Mouse (Mus musculus): Measurements from ENCODE around the gene Zfp646. TPM values are rescaled to one million over a fixed set of nuclear protein-coding genes. Genes with fewer than 3 reads are reported as not detected.

Gene Zfp646
- polyA plus RNA-seq, 1 experiment from 2014 or later: 14.9 TPM

DNA sequence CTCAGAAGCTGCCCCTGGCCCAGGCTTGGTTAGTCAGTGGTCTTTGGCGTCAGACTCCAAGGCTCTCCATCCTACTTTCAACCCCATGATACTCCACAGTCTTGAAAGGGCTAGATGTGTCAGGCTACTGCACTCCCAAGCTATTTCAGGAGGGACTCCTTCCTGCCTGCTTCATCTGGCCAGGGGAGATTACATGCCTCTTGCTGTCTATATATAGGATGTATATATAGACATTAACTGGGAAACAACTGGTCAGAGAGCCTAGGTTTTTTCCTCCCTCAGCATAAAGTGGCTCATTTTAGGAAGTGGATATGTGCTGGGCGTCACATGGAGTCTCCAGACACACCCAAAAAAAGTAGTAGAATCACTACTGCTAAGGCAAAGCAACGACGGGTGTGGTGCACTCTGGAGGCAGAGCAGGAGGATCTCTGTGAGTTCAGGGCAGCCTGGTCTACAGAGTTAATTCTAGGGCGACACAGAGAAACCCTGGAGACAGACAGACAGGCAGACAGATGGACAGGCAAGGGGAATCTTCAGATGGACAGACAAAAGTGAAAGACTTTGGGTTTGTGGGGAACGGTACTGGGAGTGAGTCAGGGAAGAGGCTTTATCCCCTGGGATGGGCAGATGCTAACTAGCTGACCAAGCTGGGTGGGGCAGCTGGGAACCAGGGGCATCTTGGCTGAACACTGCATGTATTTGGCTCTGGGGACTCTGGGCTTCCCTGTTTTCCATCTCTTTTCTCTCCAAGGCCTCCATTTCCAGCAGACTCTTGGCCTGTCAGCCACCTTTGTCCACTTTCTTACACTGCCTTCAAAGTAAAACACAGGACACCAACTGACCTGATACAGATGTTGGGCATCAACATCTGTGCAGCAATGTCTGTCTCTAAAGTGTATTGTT lies 25.8 kb upstream of the Zfp646 start:
- WGBS: 79% methylated on average over 6 of the region's 6 CpGs
- H3K27ac ChIP-seq (replicated peaks; ENCODE audit: low read depth, low read length): no peak overlapping the region
- H3K4me3 ChIP-seq (ENCODE audit: low read depth, low read length): no peak overlapping the region
- no peak overlapping the region for H3K9ac ChIP-seq (replicated peaks; ENCODE audit: low read length)
- H3K4me1 ChIP-seq (ENCODE audit: control insufficient read depth, insufficient read depth, low read length): no peaks in the 10 kb centered on the region
- H3K4me2 ChIP-seq (ENCODE audit: low read depth, low read length): no peak overlapping the region
- ATAC-seq (replicated peaks; ENCODE audit: insufficient number of reproducible peaks, low FRiP score, low TSS enrichment, low read depth): no peak
- no peak for DNase-seq (ENCODE audit: low spot score)
- no peaks in the 10 kb centered on the region for H3K36me3 ChIP-seq (replicated peaks; ENCODE audit: control insufficient read depth, insufficient read depth, low read depth, low read length)
- H3K27me3 ChIP-seq (ENCODE audit: control insufficient read depth, insufficient read depth, low read length): no peaks in the 10 kb centered on the region
- no peaks in the 10 kb centered on the region for H3K9me3 ChIP-seq (replicated peaks; ENCODE audit: control insufficient read depth, low read length)

DNA sequence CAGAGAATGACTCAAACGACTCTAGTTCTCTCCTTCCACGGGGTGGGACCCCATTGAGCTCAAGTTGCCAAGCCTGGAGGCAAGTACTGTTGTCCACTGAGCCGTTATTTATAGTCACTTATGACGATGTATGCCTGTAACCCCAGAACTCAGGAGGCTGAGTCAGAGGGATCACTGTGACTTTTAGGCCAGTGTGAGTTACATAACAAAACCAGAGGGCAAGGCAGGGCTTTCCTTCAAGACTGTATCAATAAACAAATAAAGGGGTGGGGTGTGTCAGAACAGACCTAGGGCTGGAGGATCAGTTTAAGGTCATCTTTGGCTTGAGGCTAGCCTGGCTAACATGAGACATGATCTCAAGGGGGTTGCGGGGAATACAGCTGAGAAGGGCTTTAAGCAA lies 25.1 kb upstream of the Zfp646 start:
- no peak for DNase-seq (ENCODE audit: low spot score)
- H3K4me3 ChIP-seq (ENCODE audit: low read depth, low read length): no peak overlapping the region
- H3K4me1 ChIP-seq (ENCODE audit: control insufficient read depth, insufficient read depth, low read length): no peaks in the 10 kb centered on the region
- no peak overlapping the region for H3K4me2 ChIP-seq (ENCODE audit: low read depth, low read length)
- no peak overlapping the region for H3K27ac ChIP-seq (replicated peaks; ENCODE audit: low read depth, low read length)
- ATAC-seq (replicated peaks; ENCODE audit: insufficient number of reproducible peaks, low FRiP score, low TSS enrichment, low read depth): no peak
- no peaks in the 10 kb centered on the region for H3K27me3 ChIP-seq (ENCODE audit: control insufficient read depth, insufficient read depth, low read length)
- H3K9me3 ChIP-seq (replicated peaks; ENCODE audit: control insufficient read depth, low read length): no peaks in the 10 kb centered on the region
- H3K36me3 ChIP-seq (replicated peaks; ENCODE audit: control insufficient read depth, insufficient read depth, low read depth, low read length): no peaks in the 10 kb centered on the region
- H3K9ac ChIP-seq (replicated peaks; ENCODE audit: low read length): no peak overlapping the region
- WGBS: 63% methylated on average over 5 of the region's 5 CpGs

DNA sequence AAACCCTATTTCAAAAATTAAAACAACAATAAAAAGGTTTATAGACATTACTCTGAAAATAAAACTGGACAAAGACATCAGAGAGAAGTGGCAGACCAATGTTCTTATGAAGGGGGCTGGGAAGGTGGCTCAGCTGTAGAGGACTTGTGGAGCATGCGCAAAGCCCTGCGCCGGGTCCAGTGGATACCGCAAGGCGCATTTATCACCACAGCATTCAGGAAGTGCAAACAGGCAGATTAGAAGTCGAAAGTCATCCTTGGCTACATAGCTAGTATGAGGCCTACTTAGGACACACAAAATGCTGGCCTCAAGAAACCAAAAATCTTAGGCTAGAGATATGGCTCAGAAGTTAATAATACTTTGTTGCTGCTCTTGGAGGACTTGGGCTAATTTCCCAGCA lies 17.8 kb upstream of the Zfp646 start:
- ATAC-seq (replicated peaks; ENCODE audit: insufficient number of reproducible peaks, low FRiP score, low TSS enrichment, low read depth): no peak

DNA sequence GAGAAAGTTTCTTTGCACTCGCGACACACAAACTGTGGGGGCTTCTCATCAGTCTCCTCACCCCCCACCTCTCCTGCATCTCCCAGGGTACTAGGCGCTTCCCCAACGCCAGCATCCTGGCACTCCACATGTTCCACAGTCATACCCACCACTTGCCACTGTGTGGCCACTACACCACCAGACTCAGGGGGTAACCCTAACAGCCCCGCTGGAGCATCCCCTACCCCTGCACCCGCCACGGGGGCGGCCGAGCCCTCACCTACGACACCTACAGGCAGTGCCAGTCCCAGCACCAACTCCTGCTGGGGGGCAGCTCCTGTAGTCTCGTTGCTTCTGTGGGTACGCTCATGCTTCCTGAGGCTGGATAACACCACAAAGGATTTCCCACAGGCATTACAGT lies 9.6 kb upstream of the Zfp646 start:
- no peaks in the 10 kb centered on the region for H3K4me1 ChIP-seq (ENCODE audit: control insufficient read depth, insufficient read depth, low read length)
- no peaks in the 10 kb centered on the region for H3K9me3 ChIP-seq (replicated peaks; ENCODE audit: control insufficient read depth, low read length)
- no peak overlapping the region for H3K27ac ChIP-seq (replicated peaks; ENCODE audit: low read depth, low read length)
- 92% methylated on average over 12 of the region's 12 CpGs for WGBS
- no peaks in the 10 kb centered on the region for H3K27me3 ChIP-seq (ENCODE audit: control insufficient read depth, insufficient read depth, low read length)
- peaks cover 16% of the 10 kb centered on the region for H3K36me3 ChIP-seq (replicated peaks; ENCODE audit: control insufficient read depth, insufficient read depth, low read depth, low read length)
- no peak overlapping the region for H3K9ac ChIP-seq (replicated peaks; ENCODE audit: low read length)
- no peak overlapping the region for H3K4me2 ChIP-seq (ENCODE audit: low read depth, low read length)
- H3K4me3 ChIP-seq (ENCODE audit: low read depth, low read length): no peak overlapping the region
- DNase-seq (ENCODE audit: low spot score) (no peak), ATAC-seq (replicated peaks; ENCODE audit: insufficient number of reproducible peaks, low FRiP score, low TSS enrichment, low read depth) (no peak)

More for the DNA sequence above, 17.8 kb upstream of the Zfp646 start:
- DNase-seq (ENCODE audit: low spot score): no peak
- Histone ChIP-seq H3K4me2 (ENCODE audit: low read depth, low read length) (no peak overlapping the region), H3K9ac (replicated peaks; ENCODE audit: low read length) (no peak overlapping the region), H3K4me1 (ENCODE audit: control insufficient read depth, insufficient read depth, low read length) (no peaks in the 10 kb centered on the region), H3K36me3 (replicated peaks; ENCODE audit: control insufficient read depth, insufficient read depth, low read depth, low read length) (no peaks in the 10 kb centered on the region), H3K4me3 (ENCODE audit: low read depth, low read length) (no peak overlapping the region), H3K27ac (replicated peaks; ENCODE audit: low read depth, low read length) (no peak overlapping the region), H3K27me3 (ENCODE audit: control insufficient read depth, insufficient read depth, low read length) (no peaks in the 10 kb centered on the region), H3K9me3 (replicated peaks; ENCODE audit: control insufficient read depth, low read length) (no peaks in the 10 kb centered on the region)
- WGBS: 90% methylated on average over 6 of the region's 6 CpGs

DNA sequence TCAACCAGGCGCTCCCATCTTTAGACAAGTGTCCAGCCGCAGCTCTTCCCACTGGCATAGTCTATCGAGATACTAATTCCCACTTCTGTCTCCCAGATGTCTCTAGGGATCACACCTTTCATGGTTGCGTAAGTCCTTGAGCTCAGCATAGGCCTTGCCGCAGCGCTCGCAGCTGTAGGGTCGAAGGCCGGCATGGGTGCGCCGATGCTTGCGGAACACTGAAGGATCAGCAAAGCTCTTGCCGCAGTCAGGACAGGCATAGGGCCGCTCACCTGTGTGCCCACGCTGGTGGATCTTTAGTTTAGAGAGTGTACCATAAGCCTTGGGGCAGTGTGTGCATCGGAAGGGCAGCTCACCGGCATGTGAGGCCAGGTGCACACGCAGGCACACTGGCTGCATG lies 8.4 kb upstream of the Zfp646 start:
- 95% methylated on average over 18 of the region's 18 CpGs for WGBS
- no peak overlapping the region for H3K27ac ChIP-seq (replicated peaks; ENCODE audit: low read depth, low read length)
- H3K27me3 ChIP-seq (ENCODE audit: control insufficient read depth, insufficient read depth, low read length): no peaks in the 10 kb centered on the region
- H3K4me2 ChIP-seq (ENCODE audit: low read depth, low read length): no peak overlapping the region
- ATAC-seq (replicated peaks; ENCODE audit: insufficient number of reproducible peaks, low FRiP score, low TSS enrichment, low read depth) (no peak), DNase-seq (ENCODE audit: low spot score) (no peak)
- H3K36me3 ChIP-seq (replicated peaks; ENCODE audit: control insufficient read depth, insufficient read depth, low read depth, low read length): peaks cover 16% of the 10 kb centered on the region
- no peak overlapping the region for H3K4me3 ChIP-seq (ENCODE audit: low read depth, low read length)
- no peaks in the 10 kb centered on the region for H3K9me3 ChIP-seq (replicated peaks; ENCODE audit: control insufficient read depth, low read length)
- H3K4me1 ChIP-seq (ENCODE audit: control insufficient read depth, insufficient read depth, low read length): no peaks in the 10 kb centered on the region
- H3K9ac ChIP-seq (replicated peaks; ENCODE audit: low read length): no peak overlapping the region

DNA sequence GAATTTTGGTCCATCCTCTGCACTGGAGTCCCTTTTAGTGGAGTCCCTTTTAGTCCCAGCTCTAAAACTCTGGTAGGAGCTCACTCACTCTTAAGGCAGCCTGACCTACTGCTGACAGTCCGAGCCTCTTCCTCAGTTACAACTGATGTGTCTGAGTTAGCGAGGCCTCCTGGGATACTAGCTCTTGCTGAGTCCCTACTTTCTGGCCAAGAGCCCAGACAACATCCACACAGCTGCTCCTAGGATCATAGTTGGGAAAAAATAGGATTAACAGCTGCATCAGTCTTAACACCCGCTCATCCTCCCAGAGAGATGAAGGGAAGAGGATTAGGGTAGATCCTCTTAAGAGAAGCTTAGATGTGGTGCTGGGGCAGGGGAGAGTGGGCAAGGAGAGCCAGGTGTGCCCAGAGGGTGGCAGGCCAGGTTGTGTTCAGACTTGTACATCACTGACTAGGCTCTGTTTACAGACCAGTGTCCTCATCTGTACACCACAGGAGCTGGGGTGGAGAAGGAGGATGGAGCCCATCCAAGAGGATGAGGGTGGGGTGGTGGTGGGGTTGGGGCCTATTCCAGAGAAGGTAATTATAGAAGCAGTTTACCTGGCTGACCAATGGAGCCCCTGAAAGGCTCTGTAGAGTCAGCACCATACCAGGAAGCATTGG lies 6.7 kb upstream of the Zfp646 start:
- Histone ChIP-seq H3K36me3 (replicated peaks; ENCODE audit: control insufficient read depth, insufficient read depth, low read depth, low read length) (peaks cover 16% of the 10 kb centered on the region), H3K27me3 (ENCODE audit: control insufficient read depth, insufficient read depth, low read length) (no peaks in the 10 kb centered on the region), H3K4me3 (ENCODE audit: low read depth, low read length) (no peak overlapping the region), H3K9ac (replicated peaks; ENCODE audit: low read length) (no peak overlapping the region), H3K4me1 (ENCODE audit: control insufficient read depth, insufficient read depth, low read length) (no peaks in the 10 kb centered on the region), H3K27ac (replicated peaks; ENCODE audit: low read depth, low read length) (no peak overlapping the region), H3K4me2 (ENCODE audit: low read depth, low read length) (no peak overlapping the region), H3K9me3 (replicated peaks; ENCODE audit: control insufficient read depth, low read length) (no peaks in the 10 kb centered on the region)
- DNase-seq (ENCODE audit: low spot score) (no peak), ATAC-seq (replicated peaks; ENCODE audit: insufficient number of reproducible peaks, low FRiP score, low TSS enrichment, low read depth) (no peak)
- WGBS: 89% methylated on average over 3 of the region's 3 CpGs

DNA sequence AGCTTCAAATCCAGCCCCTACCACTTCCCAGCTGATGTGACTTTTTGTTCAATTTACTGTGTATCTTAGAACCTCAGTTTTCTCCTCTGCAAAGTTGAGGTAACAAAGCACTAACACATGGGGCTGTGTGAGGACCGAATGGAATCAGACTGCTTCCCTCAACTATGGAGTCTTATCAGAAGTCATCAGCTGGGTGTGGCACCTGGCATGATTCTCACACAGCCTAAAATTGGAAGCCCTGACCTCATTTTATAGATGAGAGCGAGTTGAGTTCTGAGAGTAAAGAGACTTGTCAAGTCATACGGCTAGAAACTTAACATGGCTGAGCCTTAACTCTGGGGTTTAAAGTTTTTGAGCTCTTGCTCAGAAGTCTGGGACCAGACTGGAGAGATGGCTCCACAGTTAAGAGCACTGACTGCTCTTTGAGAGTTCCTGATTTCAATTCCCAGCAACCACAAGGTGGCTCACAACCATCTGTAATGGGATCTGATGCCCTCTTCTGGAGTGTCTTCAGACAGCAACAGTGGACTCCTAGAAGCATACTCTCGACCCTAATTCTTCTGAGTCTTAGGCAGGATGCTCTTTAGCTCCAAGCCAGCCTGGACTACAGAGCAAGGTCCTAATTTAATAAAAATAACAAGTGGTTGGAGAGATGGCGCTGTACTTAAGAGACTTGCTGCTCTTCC lies 5.7 kb upstream of the Zfp646 start:
- WGBS: 84% methylated on average over 5 of the region's 5 CpGs
- peaks cover 16% of the 10 kb centered on the region for H3K36me3 ChIP-seq (replicated peaks; ENCODE audit: control insufficient read depth, insufficient read depth, low read depth, low read length)
- H3K4me3 ChIP-seq (ENCODE audit: low read depth, low read length): no peak overlapping the region
- no peak overlapping the region for H3K27ac ChIP-seq (replicated peaks; ENCODE audit: low read depth, low read length)
- no peaks in the 10 kb centered on the region for H3K27me3 ChIP-seq (ENCODE audit: control insufficient read depth, insufficient read depth, low read length)
- H3K9me3 ChIP-seq (replicated peaks; ENCODE audit: control insufficient read depth, low read length): no peaks in the 10 kb centered on the region
- no peak overlapping the region for H3K4me2 ChIP-seq (ENCODE audit: low read depth, low read length)
- H3K4me1 ChIP-seq (ENCODE audit: control insufficient read depth, insufficient read depth, low read length): no peaks in the 10 kb centered on the region
- ATAC-seq (replicated peaks; ENCODE audit: insufficient number of reproducible peaks, low FRiP score, low TSS enrichment, low read depth) (no peak), DNase-seq (ENCODE audit: low spot score) (no peak)
- H3K9ac ChIP-seq (replicated peaks; ENCODE audit: low read length): no peak overlapping the region
